Mouse (Mus musculus) gonadal fat pad, adult 2 months (tissue): ENCODE measurements around the gene Gosr1. TPM values are rescaled to one million over a fixed set of nuclear protein-coding genes. Genes with fewer than 3 reads are reported as not detected.
A peak's percentile ranks its signal among the peaks of the same experiment; 100 is the strongest.
"Not testable (repeated sequence)": the region's sequence is repeated elsewhere in the genome, so short reads cannot be mapped to it uniquely, and the experiment has no call there.

Experiments
- DNase-seq: peaks from one replicate; pipeline ENCODE4 v3.0.0-alpha.2; 2012; ENCODE audit warnings: low read depth
- polyA plus RNA-seq: library from polyadenylated mRNA; depleted of rRNA; stranded (reverse); fragments of >200 nt; gene quantifications from 2 replicates; pipeline ENCODE4 v1.2.3, GENCODE M21; 2012; rRNA removed

The Gosr1 gene
- 21.2 and 21.5 TPM in 2 replicates for polyA plus RNA-seq

DNA sequence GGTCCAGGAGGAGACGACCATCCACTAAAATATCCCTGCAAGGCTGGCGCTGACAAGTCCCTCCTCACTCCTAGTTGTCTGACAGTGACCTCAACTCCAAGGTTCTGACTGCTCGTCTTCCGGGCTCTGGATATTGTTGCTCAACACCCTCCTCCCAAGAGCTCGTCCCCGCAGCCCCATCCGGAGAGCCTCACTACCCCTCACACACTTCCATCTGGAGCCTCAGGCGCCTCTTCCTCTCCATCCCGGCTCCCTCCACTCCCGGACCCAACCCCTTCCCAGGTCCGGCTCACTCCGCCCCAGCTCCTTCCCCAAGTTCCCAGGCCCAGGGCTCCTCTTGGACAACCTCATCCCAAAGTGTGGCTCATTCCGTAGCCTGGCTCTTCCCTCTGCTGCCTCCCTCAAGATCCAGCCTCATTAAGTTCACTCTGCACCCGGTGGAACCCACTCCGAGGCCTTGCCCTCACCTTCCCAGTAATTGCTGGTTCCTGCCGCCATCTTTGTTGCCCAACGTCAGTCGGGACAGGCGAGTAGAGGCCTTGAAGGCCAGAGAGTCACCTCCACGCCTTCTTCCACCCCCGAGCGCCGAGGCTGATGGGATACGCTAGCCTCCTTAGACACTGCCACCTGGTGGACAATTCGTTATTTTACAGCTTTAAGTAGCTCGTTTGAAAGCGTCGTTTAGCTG lies at the start of gene Gosr1:
Gene Gosr1, minus strand, starts transcription at position 527 of the 688 bp plus-strand sequence.
- peak; percentile 56 for DNase-seq

DNA sequence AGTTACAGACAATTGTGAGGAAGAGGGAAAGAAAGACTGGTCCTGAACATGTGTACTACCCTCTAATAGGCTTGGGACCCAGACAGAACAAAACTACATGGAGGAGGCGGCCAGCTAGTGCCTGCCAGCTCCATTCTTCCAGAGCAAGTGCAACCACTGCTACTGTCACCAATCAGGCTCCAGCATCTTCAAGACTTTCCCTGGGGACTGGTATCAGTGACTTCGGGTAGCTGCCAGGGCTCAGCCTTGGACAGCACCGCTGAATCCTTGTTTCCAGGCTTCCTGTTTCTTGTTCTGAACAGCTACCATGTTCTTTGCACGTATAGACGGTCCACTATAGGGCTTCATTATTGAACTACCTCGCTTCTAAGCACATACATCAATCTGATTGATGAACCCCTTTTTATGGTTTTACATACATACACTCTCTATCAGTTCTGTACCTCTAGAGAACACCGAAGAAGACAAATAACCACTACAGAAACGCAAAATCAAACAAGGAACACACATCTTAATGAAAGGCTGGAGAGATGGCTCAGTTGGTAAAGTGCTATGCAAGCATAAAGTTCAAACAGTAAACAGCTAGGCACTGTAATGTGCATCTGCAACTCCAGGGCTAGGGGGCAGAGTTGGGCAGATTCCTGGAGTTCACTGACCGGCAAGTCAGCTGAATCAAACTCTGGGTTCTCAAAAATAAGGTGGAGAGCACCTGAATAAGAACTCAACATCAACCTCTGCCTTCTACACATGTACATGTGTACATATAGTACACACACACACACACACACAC lies 47.5 kb upstream of the Gosr1 start:
- DNase-seq, result no peak

DNA sequence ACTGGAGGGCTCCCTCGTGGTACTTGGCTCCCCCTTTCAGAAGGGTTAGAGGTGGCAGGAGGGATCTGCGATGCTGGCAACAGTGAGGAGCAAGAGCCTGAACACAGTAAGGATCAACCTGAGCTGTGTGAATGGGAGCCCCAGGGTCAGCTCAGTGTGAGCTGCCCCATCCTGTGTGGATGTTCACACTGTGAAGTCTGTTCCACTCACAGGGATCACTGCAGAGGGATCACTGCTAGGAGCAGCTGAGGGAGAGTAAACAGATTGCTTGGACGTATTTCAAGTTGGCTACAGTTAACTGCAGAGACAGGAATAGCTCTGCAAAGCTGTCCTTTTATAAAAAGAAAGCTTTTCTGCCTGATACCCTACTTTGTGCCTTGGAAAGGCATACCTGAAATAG lies 46.1 kb upstream of the Gosr1 start:
- DNase-seq, result no peak

DNA sequence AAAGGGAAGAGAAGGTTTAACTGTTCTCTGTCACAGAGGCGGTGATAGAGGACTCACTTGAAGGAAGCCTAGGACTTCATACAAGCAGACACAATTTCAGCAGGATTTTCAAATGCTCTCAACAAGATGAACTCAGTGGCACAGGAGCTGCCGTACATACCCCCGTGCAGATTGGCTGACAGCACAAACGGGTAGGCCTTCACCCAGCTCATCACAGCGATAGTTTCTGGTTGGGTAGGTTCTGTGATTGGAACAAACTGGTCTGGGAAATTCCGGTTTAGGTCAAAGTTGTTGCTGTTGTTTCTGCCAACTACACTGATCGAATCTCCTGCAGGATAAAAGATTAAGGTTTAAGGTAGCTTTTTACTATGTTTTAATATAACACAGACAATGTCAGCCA lies 45.2 kb upstream of the Gosr1 start:
- no peak for DNase-seq

DNA sequence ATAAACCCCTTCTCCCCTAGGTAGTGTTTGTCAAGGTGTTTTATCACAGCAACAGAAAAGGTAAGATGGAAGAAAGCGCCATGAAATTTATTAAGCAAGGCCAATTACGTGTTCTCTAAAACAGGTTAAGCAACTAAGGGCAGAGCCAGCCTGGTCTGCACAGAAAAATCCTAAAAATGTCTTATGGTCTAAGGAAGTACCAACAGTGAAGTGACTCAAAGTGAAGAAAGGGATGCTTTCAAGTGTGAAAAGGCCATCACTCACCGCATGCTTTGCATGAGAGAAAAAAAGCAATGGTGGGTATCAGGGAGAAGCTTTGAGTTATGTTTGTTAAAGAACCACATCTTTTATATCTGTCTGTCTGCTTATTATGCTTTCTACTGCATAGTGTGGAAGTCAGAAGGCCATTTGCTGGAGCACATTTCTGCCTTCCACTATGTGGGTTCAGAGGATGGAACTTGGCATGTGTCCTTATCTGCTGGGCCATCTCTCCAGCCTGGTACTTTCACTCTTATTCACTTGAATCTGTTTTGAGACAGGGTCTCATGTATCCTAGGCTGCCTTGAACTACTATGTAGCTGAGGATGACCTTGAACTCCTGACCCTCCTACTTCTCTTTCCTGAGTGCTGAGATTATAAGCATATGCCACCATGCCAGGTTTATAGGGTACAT lies 43.8 kb upstream of the Gosr1 start:
- DNase-seq, result no peak

DNA sequence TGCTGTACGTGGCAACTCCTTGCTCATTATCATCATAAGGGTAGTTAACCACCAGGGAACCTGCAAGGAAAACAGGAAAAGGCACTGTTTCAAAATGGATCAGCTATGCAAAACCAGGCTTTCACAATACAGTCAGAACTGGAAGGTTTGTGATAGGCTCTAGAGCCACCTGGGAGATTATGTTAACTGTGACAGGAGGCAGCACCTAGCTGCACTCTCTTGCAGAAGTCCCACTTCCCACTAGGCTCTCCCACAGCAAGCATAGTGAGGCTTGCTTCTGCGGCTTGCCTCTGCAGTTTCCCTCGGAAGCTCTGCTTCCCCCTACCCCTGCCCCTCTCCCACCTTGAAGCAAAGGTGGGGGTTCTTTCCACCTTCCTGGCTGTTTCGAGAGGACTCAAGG lies 42.6 kb upstream of the Gosr1 start:
- DNase-seq, result no peak

DNA sequence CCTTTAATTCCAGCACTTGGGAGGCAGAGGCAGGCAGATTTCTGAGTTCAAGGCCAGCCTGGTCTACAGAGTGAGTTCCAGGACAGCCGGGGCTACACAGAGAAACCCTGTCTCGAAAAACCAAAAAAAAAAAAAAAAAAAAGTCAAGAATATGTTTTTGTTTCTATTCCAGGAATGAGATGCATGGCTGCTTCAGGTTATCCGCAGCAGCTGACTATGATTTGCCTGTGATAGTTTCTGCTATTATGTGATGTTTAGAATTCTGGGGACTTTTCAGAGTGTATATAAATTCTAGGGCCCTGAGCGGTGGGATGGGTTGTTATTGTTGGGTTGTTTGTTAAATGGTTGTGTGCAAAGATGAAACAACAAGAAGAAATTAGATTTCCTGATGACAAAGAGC lies 41.7 kb upstream of the Gosr1 start:
- DNase-seq, result not testable (repeated sequence)

DNA sequence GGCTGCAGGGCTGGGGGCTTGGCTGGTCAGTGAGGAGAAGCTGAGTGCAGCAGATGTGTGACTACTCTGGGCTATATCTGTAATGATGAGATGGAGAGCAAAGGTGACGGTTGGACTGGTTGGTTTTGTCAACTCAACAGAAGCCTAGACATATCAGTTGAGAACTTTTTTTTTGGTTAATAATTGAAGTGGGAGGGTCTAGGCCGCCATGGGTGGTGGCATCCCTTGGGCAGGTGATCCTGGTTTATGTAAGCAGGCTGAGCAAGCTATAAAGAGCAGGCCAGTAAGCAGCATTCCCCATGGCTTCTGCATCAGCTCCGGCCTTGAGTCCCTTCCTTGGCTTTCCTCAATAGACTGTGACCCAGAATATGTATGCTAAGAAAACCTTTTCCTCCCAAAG lies 39.9 kb upstream of the Gosr1 start:
- DNase-seq, result no peak

DNA sequence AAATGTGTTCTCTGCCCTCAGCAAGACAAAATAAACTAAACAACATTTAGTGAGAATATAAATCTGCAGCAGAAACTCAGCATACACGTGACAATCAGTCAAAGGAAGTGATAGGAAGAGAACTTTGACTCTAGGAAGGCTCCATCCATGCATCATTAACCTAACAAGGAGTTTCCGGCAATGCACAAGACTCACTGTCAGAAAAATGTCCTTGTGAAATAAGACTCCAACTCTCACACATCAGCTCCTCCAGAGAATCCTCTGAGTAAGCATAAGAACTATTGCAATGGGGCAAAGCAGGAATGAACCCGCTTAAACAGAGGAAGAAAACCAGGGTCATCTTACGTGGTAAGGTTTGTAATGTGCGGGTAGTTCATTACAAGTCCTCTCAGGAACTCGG lies 33.9 kb upstream of the Gosr1 start:
- no peak for DNase-seq

DNA sequence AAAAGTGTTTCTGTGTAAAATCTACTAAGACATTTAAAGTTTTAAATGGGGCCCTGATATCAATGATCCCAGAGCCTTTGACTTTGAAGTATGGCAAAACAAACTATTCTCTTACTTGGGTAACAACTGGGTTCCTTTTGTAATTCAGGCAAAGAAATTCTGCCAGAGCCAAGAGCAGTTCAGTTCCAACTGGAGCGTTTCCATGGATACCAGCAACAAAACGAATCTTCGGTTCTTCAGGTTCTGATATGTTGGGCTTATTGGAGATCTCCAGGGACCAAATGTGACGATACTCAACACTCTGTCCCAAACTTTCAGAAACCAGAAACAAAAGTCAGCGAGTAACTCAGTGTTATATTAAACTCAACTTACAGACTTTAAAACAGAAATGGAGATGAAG lies 31.9 kb upstream of the Gosr1 start:
- no peak for DNase-seq

DNA sequence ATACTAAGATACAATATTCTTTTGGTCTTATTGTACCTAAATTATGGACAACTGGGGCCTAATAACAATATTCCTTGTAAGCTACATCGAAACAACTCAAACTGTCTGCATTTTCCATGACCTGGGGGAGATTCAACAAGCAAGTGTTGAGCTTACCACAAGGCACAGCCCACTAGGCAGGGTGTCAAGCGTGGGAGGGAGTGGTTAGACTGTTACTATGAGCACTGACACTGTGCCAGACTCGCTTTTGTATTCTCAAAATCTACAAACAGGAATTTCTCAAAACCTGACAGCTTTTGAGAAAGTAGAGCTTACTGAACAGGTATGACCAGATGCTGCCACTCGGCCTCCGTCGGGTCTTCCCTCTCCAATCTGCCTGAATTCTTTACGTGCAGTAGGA lies 28.0 kb upstream of the Gosr1 start:
- DNase-seq, result peak; percentile 67

DNA sequence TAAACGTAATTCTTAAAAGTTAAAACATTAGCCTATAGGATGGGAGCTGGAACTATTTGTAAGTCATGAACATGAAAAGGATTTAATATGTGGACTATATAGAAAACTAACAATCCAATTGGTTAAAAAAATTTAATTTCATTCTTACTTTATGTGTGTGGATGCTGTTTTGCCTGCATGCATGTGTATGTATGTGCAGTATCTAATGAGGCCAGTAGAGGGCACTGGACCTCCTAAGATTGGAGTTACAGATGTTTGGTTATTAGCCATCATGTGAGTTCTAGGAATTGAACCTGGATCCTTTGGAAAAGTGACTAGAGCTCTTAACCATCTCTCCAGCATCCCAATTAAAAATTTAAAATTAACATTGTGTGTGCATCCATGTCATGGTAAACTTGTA lies 25.9 kb upstream of the Gosr1 start:
- DNase-seq, result no peak

DNA sequence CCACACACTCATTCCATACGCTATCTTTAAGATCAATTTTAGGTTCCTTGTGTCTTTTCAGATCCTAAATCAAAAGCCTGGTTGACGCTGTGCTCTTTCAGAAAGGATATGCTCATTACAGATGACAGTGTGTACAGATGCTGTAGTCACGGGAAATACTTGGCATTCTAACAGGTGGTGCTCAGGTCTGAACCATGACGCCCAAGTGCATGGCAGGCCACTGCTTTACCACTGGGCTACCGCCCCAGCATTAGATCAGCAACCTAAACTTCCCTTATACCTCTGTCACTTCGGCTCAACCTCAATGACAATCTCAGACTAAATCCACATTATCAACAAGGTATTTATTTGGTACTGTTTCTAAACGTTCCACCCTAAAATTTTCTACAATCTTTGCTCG lies 12.2 kb upstream of the Gosr1 start:
- DNase-seq, result no peak

DNA sequence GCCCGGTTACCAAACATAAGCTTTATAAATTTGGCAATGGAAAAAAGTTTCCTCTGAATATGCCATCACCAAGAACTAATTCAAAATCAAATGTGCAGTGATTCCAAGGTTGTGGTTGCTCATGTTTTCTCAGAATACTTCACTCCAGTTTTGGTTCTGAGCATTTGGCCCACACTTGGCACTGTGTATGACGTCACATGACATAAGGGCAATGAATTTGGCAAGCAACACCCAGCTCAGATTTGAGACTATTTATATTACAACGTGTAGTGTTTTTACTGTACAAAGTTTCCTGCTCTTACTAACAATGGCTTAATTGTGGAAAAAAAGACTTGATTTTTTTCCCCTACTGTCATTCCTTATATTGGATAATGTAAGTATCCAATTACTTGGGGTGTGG lies 10.4 kb upstream of the Gosr1 start:
- DNase-seq, result no peak

DNA sequence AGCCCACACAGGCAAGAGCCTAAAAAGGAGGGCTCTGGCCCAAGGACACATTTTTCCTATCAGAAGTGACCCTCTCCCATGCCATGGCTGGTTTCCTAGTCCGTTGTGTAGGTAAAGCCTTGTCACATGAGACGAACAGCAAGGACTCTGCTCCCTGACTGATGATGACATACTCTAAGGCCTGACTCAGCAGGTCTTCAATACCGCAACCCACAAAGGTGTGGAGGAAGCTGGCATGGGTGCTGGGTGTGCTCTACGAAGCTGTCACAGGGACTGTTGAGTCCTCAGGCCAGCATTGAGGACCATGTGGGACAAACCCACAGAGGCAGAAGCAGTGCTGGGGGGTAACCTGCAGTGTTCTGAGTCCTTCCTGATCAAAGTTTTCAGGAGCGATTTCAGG lies 7.2 kb upstream of the Gosr1 start:
- no peak for DNase-seq

DNA sequence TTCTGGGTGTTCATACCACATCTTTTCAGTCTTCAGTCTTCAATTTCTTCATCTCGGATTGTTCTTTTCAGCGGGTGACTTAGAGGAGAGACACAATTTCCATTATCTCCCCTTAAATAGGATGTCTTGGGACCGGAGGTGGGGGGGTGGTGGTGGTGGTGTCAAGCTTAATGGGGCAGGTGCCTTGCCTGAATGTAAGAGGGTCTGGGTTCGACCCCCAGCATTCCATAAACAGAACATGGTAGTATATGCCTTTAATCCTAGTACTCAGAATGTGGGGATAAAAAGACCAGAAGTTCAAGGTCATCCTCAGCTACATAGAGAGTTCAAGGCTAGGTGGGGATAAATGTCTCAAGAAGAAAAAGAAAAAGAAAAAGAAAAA lies 353 bp upstream of the Gosr1 start:
- no peak for DNase-seq

DNA sequence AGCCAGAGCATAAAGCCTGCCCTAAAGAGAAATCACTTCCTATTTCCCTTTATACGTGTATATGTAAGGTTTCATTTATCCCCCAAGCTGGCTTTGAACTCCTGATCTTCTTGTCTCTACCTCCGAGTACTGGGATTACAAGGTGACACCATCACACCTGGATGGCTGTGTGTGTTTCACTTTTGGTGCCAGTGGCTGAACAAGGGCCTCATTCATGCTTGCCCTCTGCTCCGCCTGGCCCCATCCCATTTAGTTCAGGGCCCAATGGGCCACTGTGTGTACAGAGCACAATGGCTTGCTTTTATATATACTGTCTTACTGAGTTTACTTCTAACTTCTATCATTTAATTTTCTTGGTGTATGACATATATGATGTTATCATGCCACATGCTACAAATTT lies 11.1 kb downstream of the Gosr1 start:
- no peak for DNase-seq

DNA sequence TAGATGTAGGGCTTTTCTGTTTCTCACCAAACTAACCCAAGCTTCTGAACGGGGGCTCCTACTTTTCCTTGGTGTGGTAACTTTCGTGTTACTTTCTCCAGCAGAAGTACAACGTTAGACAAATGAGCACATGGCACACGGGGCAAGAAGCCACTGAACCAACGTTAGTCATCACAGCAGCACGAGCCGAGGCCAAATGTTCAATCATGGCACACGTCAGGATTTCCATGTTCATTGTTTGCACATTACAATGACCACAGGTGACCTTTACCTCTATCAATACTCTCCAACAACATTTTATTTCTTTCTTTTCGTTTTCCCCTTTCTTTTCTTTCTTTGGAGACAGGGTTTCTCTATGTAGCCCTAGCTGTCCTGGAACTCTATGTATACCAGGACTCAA lies 14.6 kb downstream of the Gosr1 start:
- no peak for DNase-seq

DNA sequence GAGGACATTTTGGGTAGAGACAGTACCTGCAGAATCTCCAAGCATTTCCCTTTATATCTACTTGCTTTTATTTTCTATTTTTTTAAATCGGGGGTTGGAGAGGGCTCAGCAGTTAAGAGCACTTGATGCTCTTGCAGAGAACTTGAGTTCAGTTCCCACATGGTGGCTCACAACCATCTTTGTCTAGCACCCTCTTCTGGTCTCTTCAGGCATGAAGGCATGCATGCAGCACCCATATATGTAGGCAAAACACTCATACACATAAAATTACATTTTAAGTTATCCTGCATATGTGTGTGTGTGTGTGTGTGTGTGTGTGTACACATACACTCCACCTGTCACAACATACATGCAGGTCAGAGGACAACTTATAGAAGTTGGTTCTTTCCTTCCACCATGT lies 17.5 kb downstream of the Gosr1 start:
- DNase-seq, result no peak

DNA sequence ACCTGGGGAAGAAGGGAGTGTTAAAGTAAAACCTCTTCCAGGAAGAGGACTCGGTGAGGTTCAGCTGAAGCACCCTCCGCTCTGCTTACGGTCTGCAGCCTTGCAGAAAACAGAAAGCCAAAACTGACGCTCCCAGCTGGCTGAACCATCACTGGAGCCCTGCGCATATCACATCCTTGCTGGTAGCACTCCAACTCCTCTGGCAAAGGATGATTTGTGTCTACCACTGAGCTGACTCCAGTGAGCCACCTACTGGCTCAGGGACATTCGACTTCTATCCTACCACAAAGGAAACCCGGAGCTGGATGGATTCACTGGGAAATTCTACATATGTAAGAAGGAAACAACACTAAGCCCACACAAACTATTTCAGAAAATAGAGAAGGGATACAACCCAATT lies 18.8 kb downstream of the Gosr1 start:
- no peak for DNase-seq

DNA sequence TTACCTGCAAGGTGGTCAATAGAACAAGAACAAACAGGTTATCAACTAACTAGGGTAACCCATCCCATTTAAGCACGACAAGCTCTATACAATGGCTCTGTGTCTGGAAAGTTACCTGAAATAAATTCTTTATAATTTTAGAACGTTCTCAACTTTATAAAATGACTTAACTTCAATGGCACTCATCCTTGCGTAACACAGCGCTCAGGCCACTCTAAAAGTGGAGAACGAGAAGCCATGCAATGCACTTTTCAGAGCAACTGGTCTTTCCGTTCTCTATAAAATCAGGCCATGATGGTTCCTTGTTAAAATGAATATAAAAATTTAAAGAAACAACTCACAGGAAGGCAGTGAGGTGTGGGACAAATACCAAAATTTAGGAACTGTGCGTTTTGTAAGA lies 20.9 kb downstream of the Gosr1 start:
- no peak for DNase-seq

DNA sequence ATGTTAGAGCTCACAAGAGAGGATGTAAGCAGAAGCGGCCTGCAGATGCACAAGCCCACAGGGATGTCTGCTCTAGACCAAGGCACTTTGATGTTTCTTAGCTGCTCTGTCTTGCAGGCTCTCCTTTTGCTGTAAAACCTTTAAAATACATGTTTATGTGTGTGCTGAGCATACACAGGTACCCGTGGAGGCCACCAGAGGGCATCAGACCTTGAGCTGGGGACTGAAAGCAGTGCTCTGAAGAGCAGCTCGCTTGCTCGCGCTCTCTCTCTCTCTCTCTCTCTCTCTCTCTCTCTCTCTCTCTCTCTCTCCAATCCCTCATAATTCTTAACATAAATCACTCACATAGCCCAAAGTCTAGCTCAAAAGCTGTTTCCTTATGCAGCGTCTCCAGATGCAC lies 24.3 kb downstream of the Gosr1 start:
- no peak for DNase-seq

DNA sequence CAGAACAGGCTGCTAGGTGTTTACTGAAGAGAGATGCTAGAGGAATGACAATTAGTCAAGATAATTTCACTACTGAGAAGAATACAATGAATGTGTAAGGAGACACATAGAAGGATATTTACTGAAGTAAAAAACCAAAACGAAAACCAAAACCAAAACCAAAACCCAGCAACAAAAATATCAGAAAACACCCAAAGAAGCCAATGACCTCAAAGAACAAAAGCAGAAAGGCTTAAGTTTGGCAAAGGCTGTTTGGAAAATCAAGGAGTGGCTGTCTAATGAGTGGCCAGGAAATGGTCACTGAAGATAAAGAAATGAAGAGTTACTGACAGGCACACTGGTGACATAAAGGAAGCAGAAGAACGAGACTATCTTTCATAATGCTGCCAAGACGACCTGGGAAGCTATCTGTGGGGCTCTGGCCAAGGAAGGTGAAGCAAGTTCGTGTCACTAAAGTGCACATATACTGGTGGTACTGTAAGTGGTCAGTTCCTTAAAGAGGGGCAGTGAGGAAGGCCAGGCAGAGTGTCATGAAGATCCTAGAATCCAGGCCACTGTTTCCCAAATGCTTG lies 27.5 kb downstream of the Gosr1 start:
- DNase-seq, result no peak
